Comparison of ENCODE assay signal across 21 mouse cellular contexts in the genomic region with DNA sequence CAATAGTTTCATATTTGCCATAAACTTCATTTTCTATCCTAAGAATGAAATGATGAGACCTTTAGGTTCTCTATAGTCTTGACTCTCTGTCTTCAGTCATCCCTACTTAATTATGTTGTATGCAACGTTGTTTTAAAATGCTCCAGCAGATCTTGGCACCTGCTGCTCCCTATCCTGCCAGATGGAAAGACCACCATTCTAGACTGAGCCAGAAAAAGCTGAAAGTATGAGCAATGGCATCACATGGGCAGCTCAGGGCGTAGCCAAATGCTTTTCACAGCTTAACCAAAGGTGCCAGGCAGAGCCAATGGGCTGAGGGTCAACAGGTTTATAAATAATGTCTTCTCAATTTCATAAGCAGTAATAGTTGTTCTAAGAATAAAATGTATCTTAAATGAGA.
DNase-seq lines count a peak whose midpoint lies in the region; ATAC-seq lines count a peak whose summit lies in the region.
"Had no signal": no experiment of that assay in that cellular context is flagged by ENCODE, and none has a peak within 500 bp of the region (broad histone marks: within the 10 kb centered on the region; RNA-seq: fewer than 3 reads in every experiment).

No protein-coding gene starts in this region.

- no peak overlapping the region for H3K4me3 ChIP-seq in forebrain, embryonic 13.5 days
- no peak overlapping the region for H3K4me3 ChIP-seq in forebrain, embryonic 12.5 days (replicated peaks)
- H3K4me3 ChIP-seq in hindbrain, embryonic 16.5 days (ENCODE audit: low read length), result no peak overlapping the region
- H3K4me3 ChIP-seq in hindbrain, embryonic 14.5 days (replicated peaks; ENCODE audit: low read length), result no peak overlapping the region
- H3K4me3 ChIP-seq in heart, embryonic 12.5 days, result no peak overlapping the region
- H3K4me3 ChIP-seq: forebrain, embryonic 10.5 days; heart, adult 2 months; heart, embryonic 10.5 days; hindbrain, embryonic 13.5 days; intestine, embryonic 15.5 days had no signal

- DNase-seq in hindbrain, embryonic 14.5 days (ENCODE audit: low spot score), result no peak
- peak; percentile 50 for DNase-seq in left cerebral cortex, postnatal 4 days
- DNase-seq in left cerebral cortex, postnatal 25 days (ENCODE audit: low spot score in 2 of 2), result no peak
- DNase-seq: adrenal gland, adult 2 months; adrenal gland, postnatal 14 days; cerebellum, adult 2 months; cerebellum, adult 9-11 months; gastrocnemius, postnatal 10 days; gastrocnemius, postnatal 36 days; heart, adult 2 months; kidney, adult 11 months; kidney, adult 8-10 months had no signal

- ATAC-seq in forebrain, embryonic 13.5 days, result peak; percentile 38; the same call in 1 of the 2 replicates
- ATAC-seq in forebrain, embryonic 12.5 days (ENCODE audit: low FRiP score), result no peak
- peak; percentile 65 for ATAC-seq in hindbrain, embryonic 16.5 days
- ATAC-seq in hindbrain, embryonic 14.5 days (ENCODE audit: low FRiP score), result no peak
- ATAC-seq in heart, embryonic 12.5 days (ENCODE audit: insufficient number of reproducible peaks, low FRiP score), result no peak
- ATAC-seq: CD4-positive, CD25-positive, alpha-beta regulatory T cell, adult 4 months; intestine, embryonic 15.5 days had no signal

- no peaks in the 10 kb centered on the region for H3K4me1 ChIP-seq in forebrain, embryonic 13.5 days
- H3K4me1 ChIP-seq in forebrain, embryonic 12.5 days, result no peaks in the 10 kb centered on the region
- H3K4me1 ChIP-seq in hindbrain, embryonic 16.5 days (ENCODE audit: control insufficient read depth, insufficient read depth, low read depth, low read length), result no peaks in the 10 kb centered on the region
- no peaks in the 10 kb centered on the region for H3K4me1 ChIP-seq in hindbrain, embryonic 14.5 days (replicated peaks; ENCODE audit: control insufficient read depth, insufficient read depth, low read length)
- no peaks in the 10 kb centered on the region for H3K4me1 ChIP-seq in heart, embryonic 12.5 days (replicated peaks)
- H3K4me1 ChIP-seq: heart, embryonic 10.5 days; hindbrain, embryonic 13.5 days; intestine, embryonic 15.5 days had no signal

- no peaks in the 10 kb centered on the region for H3K36me3 ChIP-seq in forebrain, embryonic 13.5 days (ENCODE audit: poor library complexity, severe bottlenecking)
- H3K36me3 ChIP-seq in forebrain, embryonic 12.5 days (replicated peaks), result no peaks in the 10 kb centered on the region
- H3K36me3 ChIP-seq in hindbrain, embryonic 16.5 days (ENCODE audit: control insufficient read depth, insufficient read depth, low read length), result no peaks in the 10 kb centered on the region
- H3K36me3 ChIP-seq in hindbrain, embryonic 14.5 days (replicated peaks; ENCODE audit: control insufficient read depth, insufficient read depth), result no peaks in the 10 kb centered on the region
- no peaks in the 10 kb centered on the region for H3K36me3 ChIP-seq in heart, embryonic 12.5 days
- H3K36me3 ChIP-seq: forebrain, embryonic 10.5 days; heart, embryonic 10.5 days; hindbrain, embryonic 13.5 days; intestine, embryonic 15.5 days had no signal

- no peak overlapping the region for H3K27ac ChIP-seq in forebrain, embryonic 13.5 days
- no peak overlapping the region for H3K27ac ChIP-seq in forebrain, embryonic 12.5 days
- H3K27ac ChIP-seq in hindbrain, embryonic 16.5 days (ENCODE audit: low read depth, low read length), result no peak overlapping the region
- H3K27ac ChIP-seq in hindbrain, embryonic 14.5 days, result no peak overlapping the region
- H3K27ac ChIP-seq in heart, embryonic 12.5 days (ENCODE audit: poor library complexity, severe bottlenecking), result no peak overlapping the region
- H3K27ac ChIP-seq: forebrain, embryonic 10.5 days; heart, adult 2 months; heart, embryonic 10.5 days; hindbrain, embryonic 13.5 days; intestine, embryonic 15.5 days had no signal

- no peaks in the 10 kb centered on the region for H3K9me3 ChIP-seq in forebrain, embryonic 13.5 days (replicated peaks)
- no peaks in the 10 kb centered on the region for H3K9me3 ChIP-seq in forebrain, embryonic 12.5 days
- H3K9me3 ChIP-seq in hindbrain, embryonic 16.5 days (ENCODE audit: control insufficient read depth, low read length), result no peaks in the 10 kb centered on the region
- no peaks in the 10 kb centered on the region for H3K9me3 ChIP-seq in hindbrain, embryonic 14.5 days (ENCODE audit: control insufficient read depth, low read length)
- no peaks in the 10 kb centered on the region for H3K9me3 ChIP-seq in heart, embryonic 12.5 days (replicated peaks)
- H3K9me3 ChIP-seq: forebrain, embryonic 10.5 days; heart, embryonic 10.5 days; hindbrain, embryonic 13.5 days; intestine, embryonic 15.5 days had no signal

- H3K9ac ChIP-seq in forebrain, embryonic 13.5 days, result no peak overlapping the region
- H3K9ac ChIP-seq in forebrain, embryonic 12.5 days, result no peak overlapping the region
- H3K9ac ChIP-seq in hindbrain, embryonic 16.5 days (ENCODE audit: low read depth, low read length), result no peak overlapping the region
- no peak overlapping the region for H3K9ac ChIP-seq in hindbrain, embryonic 14.5 days
- H3K9ac ChIP-seq in heart, embryonic 12.5 days, result no peak overlapping the region
- H3K9ac ChIP-seq: hindbrain, embryonic 13.5 days; intestine, embryonic 15.5 days had no signal

- no peaks in the 10 kb centered on the region for H3K27me3 ChIP-seq in forebrain, embryonic 13.5 days
- H3K27me3 ChIP-seq in forebrain, embryonic 12.5 days, result no peaks in the 10 kb centered on the region
- no peaks in the 10 kb centered on the region for H3K27me3 ChIP-seq in hindbrain, embryonic 16.5 days (replicated peaks; ENCODE audit: control insufficient read depth, insufficient read depth, low read length)
- no peaks in the 10 kb centered on the region for H3K27me3 ChIP-seq in hindbrain, embryonic 14.5 days (ENCODE audit: control insufficient read depth, insufficient read depth, low read length)
- no peaks in the 10 kb centered on the region for H3K27me3 ChIP-seq in heart, embryonic 12.5 days (replicated peaks)
- H3K27me3 ChIP-seq: hindbrain, embryonic 13.5 days; intestine, embryonic 15.5 days had no signal

- WGBS in forebrain, embryonic 13.5 days, result 73% methylated on average over 2 of the region's 2 CpGs
- 76% methylated on average over 2 of the region's 2 CpGs for WGBS in forebrain, embryonic 12.5 days
- 58% methylated on average over 2 of the region's 2 CpGs for WGBS in hindbrain, embryonic 16.5 days
- WGBS in hindbrain, embryonic 14.5 days, result 82% methylated on average over 2 of the region's 2 CpGs
- 64% methylated on average over 2 of the region's 2 CpGs for WGBS in heart, embryonic 12.5 days

- intact Hi-C loops in left cerebral cortex, postnatal 4 days (cut with DNase I), result no loop called here
- intact Hi-C loops in left cerebral cortex, postnatal 25 days (cut with DNase I), result no loop called here

- no peak overlapping the region for H3K4me2 ChIP-seq in forebrain, embryonic 13.5 days
- no peak overlapping the region for H3K4me2 ChIP-seq in forebrain, embryonic 12.5 days
- H3K4me2 ChIP-seq in hindbrain, embryonic 16.5 days (ENCODE audit: low read length), result no peak overlapping the region
- H3K4me2 ChIP-seq in hindbrain, embryonic 14.5 days (replicated peaks), result no peak overlapping the region
- no peak overlapping the region for H3K4me2 ChIP-seq in heart, embryonic 12.5 days
- H3K4me2 ChIP-seq: hindbrain, embryonic 13.5 days; intestine, embryonic 15.5 days had no signal

Comparison
In these comparisons a context has a peak if more than half of its experiments do, and no peak if none do; other contexts are left out.
1. ATAC-seq: peak in forebrain, embryonic 13.5 days (single experiment) and hindbrain, embryonic 16.5 days (single experiment); none in forebrain, embryonic 12.5 days (single experiment), hindbrain, embryonic 14.5 days (single experiment) and heart, embryonic 12.5 days (single experiment).